Mouse (Mus musculus) limb, embryonic 14.5 days (tissue): ENCODE results near the gene Necab2. TPM values are rescaled to one million over a fixed set of nuclear protein-coding genes. Genes with fewer than 3 reads are reported as not detected.

Experiments
- ATAC-seq: fragments of 200-750 bp; cut with Nextera tagmentation; 2 replicates; pipeline ENCODE4 v1.8.0; 2017; ENCODE audit warnings: low read depth, moderate number of reproducible peaks, moderate TSS enrichment; ENCODE audit not compliant: low FRiP score
- DNase-seq: peaks from one replicate; pipeline ENCODE4 v3.0.0-alpha.2; 2015; ENCODE audit warnings: low spot score
- H3K27ac ChIP-seq: fragments of 300-500 bp; sonication (generic); replicated peaks from 2 replicates; pipeline ENCODE4 v1.5.1; 2014; ENCODE audit warnings: low read depth, mild to moderate bottlenecking, low read length, moderate library complexity, mixed read lengths
- H3K27me3 ChIP-seq: fragments of 300-500 bp; sonication (generic); 2 replicates; pipeline ENCODE4 v1.6.1; 2014; ENCODE audit warnings: low read length, mixed read lengths; ENCODE audit not compliant: control insufficient read depth, insufficient read depth
- H3K36me3 ChIP-seq: fragments of 300-500 bp; sonication (generic); 2 replicates; pipeline ENCODE4 v1.6.1; 2014; ENCODE audit warnings: mild to moderate bottlenecking, low read length, moderate library complexity, mixed read lengths; ENCODE audit not compliant: control insufficient read depth, insufficient read depth
- H3K4me1 ChIP-seq: fragments of 300-500 bp; sonication (generic); 2 replicates; pipeline ENCODE4 v1.6.1; 2014; ENCODE audit warnings: antibody characterized with exemption, low read length, mixed read lengths; ENCODE audit not compliant: control insufficient read depth, insufficient read depth
- H3K4me2 ChIP-seq: fragments of 300-500 bp; sonication (generic); replicated peaks from 2 replicates; pipeline ENCODE4 v1.6.1; 2014; ENCODE audit warnings: low read depth, mild to moderate bottlenecking, low read length, moderate library complexity; ENCODE audit not compliant: severe bottlenecking
- H3K4me3 ChIP-seq: fragments of 300-500 bp; sonication (generic); replicated peaks from 2 replicates; pipeline ENCODE4 v1.5.1; 2014; ENCODE audit warnings: low read length
- H3K9ac ChIP-seq: fragments of 300-500 bp; sonication (generic); 2 replicates; pipeline ENCODE4 v1.6.1; 2014; ENCODE audit warnings: mild to moderate bottlenecking, low read depth, low read length, moderate library complexity; ENCODE audit not compliant: severe bottlenecking
- H3K9me3 ChIP-seq: fragments of 300-500 bp; sonication (generic); 2 replicates; pipeline ENCODE4 v1.6.1; 2016; ENCODE audit warnings: low read length; ENCODE audit not compliant: control insufficient read depth
- POLR2A ChIP-seq: fragments of 200-500 bp; IDR thresholded peaks from 2 replicates; pipeline ENCODE4 v1.8.0; 2012; ENCODE audit warnings: inconsistent platforms, mild to moderate bottlenecking, moderate library complexity, borderline replicate concordance; ENCODE audit not compliant: insufficient read depth, insufficient read length; ENCODE audit errors: extremely low read depth
- whole genome bisulfite sequencing: fragments of 180-500 bp; shearing (Covaris S2); extraction: QIAGEN DNeasy Blood & Tissue Kit; methylation state at CpG from one replicate; pipeline ENCODE4 v1.1.7; 2014; 5-methylcytosine and 5-hydroxymethylcytosine counted together
- polyA plus RNA-seq, 2 experiments: library from polyadenylated mRNA; depleted of rRNA in 1 of 2; stranded (reverse) in 1 of 2; unstranded in 1 of 2; fragments of >200 nt; fragmentation: Nextera tagmentation in 1 of 2; extraction: Ambion mirVana in 1 of 2; gene quantifications; 2 replicates each; pipeline versions ENCODE4 v1.2.1 to v1.2.3; 2012 to 2014

Gene Necab2
- polyA plus RNA-seq, 2 experiments: 2.2 to 7.8 TPM

DNA sequence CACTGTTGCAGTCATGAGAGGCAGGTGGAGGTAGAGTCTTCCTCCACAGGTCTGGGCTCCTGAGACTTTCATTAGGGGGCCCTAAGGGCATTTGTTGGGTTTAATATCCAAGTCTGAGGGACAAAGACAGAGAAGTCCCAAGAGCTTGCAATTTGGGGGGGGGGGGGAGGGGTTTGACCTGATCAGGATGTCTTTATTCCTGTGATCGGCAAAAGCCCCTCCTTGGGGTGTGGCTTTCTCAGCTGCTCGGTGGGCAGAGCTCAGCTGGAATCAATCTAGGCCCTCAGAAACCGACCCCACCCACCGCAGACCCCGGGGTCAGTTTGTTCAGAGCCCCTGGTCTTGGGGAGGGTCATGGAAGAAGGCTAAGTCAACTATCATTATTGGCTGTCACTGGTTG, 55.1 kb downstream of the Necab2 start, which contains the start of gene Slc38a8:
Gene Slc38a8, minus strand, starts transcription at position 101 of the 400 bp plus-strand sequence.
- Histone ChIP-seq H3K4me2 (no peak within 1 kb of the TSS), H3K27ac (no peak within 1 kb of the TSS), H3K4me3 (no peak within 1 kb of the TSS), H3K9ac (0 out of 2 replicates have a peak within 1 kb of the TSS, but pooled peaks have one; percentile 21), H3K4me1 (0 out of 2 replicates have a peak, but pooled peaks cover 2% of the 10 kb centered on the region), H3K9me3 (no peaks in the 10 kb centered on the region), H3K27me3 (no peaks in the 10 kb centered on the region), H3K36me3 (peaks cover 7% of the 10 kb centered on the region; the same call in 1 of the 2 replicates)
- DNase-seq: no peak
- 19% methylated on average over 5 of the region's 5 CpGs for WGBS
- no peak for TF ChIP-seq POLR2A
- ATAC-seq: no peak

DNA sequence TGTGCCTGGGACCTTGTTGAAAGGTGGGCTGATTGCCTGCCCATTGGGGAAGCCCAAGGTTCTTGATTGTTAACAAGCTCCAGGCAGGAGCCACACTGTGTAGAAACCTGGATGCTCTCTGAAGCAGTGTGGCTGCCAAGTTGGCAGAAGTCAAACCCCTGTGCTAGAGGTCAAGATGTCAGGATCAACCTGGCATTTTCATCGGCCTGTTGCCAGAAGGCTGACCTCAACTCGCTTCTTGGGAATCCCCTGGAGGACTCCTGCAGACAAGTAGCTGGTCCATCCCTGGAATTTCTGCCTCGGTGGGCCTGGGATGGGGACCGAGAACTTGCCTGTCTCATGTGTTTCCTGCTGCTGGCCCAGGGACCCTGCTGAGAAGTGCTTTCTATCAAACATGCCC, 55.6 kb downstream of the Necab2 start:
- H3K27me3 ChIP-seq: no peaks in the 10 kb centered on the region
- no peak overlapping the region for H3K4me2 ChIP-seq
- H3K4me3 ChIP-seq: no peak overlapping the region
- H3K36me3 ChIP-seq: peaks cover 9% of the 10 kb centered on the region; the same call in 1 of the 2 replicates
- 0 out of 2 replicates have a peak, but pooled peaks cover 2% of the 10 kb centered on the region for H3K4me1 ChIP-seq
- no peak overlapping the region for H3K9ac ChIP-seq
- no peaks in the 10 kb centered on the region for H3K9me3 ChIP-seq
- DNase-seq (no peak), ATAC-seq (no peak)
- 44% methylated on average over 4 of the region's 4 CpGs for WGBS
- no peak overlapping the region for H3K27ac ChIP-seq
- no peak for TF ChIP-seq POLR2A

DNA sequence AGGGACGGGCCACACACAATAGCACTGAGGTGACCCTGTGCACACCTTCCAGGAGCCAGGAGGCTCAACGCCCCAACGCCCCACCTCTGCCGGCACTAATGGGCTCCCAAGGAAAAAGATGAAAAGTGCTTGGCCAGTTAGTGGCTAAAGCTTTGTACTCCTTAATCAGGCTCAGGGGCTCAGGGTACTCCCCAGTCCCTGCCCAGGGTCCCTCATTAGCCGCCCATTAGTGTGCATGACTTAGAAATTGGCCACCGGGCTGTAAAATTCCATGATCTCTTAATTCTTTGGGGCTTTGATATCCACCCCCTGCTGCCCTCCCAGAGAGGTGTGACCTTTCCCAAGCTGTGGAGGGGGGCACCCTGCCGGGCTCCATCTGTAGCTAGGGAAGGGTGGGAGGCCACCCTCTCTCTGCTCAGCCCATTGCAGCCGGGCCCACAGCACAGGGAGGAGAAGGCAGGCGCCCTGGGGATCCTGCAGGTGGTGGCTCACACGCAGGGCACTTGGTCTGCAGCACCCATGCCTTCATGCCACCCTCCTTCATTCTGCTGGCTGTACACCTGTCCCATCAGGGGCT, 56.8 kb downstream of the Necab2 start:
- TF ChIP-seq POLR2A: no peak
- ATAC-seq: no peak
- Histone ChIP-seq H3K4me1 (0 out of 2 replicates have a peak, but pooled peaks cover 2% of the 10 kb centered on the region), H3K9ac (no peak overlapping the region), H3K27me3 (no peaks in the 10 kb centered on the region), H3K4me3 (no peak overlapping the region), H3K27ac (no peak overlapping the region), H3K9me3 (no peaks in the 10 kb centered on the region), H3K36me3 (peaks cover 20% of the 10 kb centered on the region), H3K4me2 (no peak overlapping the region)
- 18% methylated on average over 9 of the region's 10 CpGs for WGBS
- DNase-seq: no peak

DNA sequence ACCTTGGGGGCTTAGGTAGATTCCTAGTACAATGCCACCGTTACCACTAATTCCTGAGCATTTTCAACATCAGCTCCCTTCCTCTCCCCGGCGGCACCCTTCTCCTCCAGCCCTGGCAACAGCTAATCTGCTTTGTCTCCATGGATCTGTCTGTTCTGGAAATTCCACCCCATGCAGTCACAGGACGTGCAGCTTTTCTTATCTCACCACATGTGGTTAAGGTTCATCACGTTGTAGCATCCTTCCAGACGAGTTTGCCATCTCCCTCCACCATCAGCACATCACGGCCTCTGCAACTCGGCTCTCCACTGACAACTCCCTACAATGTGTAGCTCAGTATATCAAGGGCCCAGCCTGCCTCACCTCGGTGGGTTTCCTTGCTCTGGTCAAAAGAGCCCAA, 59.0 kb downstream of the Necab2 start:
- no peak for TF ChIP-seq POLR2A
- 0 out of 2 replicates have a peak, but pooled peaks cover 2% of the 10 kb centered on the region for H3K4me1 ChIP-seq
- H3K9ac ChIP-seq: no peak overlapping the region
- peaks cover 42% of the 10 kb centered on the region for H3K36me3 ChIP-seq
- no peak overlapping the region for H3K4me3 ChIP-seq
- ATAC-seq: no peak
- H3K27ac ChIP-seq: no peak overlapping the region
- H3K9me3 ChIP-seq: no peaks in the 10 kb centered on the region
- WGBS: 57% methylated on average over 9 of the region's 9 CpGs
- DNase-seq: no peak
- no peak overlapping the region for H3K4me2 ChIP-seq
- no peaks in the 10 kb centered on the region for H3K27me3 ChIP-seq

DNA sequence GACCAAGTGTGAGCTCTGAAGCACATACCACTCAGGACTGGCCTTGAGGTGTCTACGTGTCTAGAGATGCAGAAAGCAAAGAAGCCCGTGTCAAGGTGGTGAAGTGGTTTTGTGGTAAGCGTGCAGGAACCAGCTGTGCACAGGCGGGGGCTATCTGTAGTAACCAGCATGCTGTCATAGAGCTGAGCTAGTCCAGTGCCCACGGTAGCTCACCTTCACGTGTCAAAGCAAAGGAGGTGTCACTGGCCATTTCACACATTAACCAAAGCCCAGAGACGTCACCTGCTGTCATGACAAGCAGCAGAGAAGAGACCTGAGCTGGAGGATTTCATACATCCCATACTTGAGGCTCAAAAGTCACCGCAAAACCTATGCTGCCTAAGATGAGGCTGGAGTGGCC, 59.6 kb downstream of the Necab2 start:
- Histone ChIP-seq H3K27ac (no peak overlapping the region), H3K27me3 (no peaks in the 10 kb centered on the region), H3K36me3 (peaks cover 46% of the 10 kb centered on the region), H3K4me1 (0 out of 2 replicates have a peak, but pooled peaks cover 2% of the 10 kb centered on the region), H3K9ac (no peak overlapping the region), H3K4me3 (no peak overlapping the region), H3K9me3 (no peaks in the 10 kb centered on the region), H3K4me2 (no peak overlapping the region)
- 86% methylated on average over 8 of the region's 8 CpGs for WGBS
- DNase-seq (no peak), ATAC-seq (no peak)
- TF ChIP-seq POLR2A: no peak

DNA sequence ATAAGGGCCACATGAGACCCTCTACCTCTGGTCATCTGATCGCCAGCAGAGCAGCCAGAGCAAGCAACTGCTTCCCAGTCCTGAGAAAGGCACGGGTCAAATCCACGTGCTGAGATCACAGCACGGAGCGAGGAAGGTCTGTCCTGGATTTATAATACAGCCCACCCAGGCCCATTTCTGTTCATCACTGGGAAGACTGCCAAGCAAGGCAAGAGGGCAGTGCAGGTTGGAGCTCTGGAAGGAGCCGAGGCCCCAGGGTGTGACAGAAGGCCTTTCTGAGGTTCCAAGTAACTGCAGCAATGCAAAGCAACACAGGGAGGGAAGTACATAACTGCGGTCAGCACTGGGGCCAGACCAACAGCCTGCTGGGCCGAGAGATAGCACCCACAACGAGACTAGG, 64.0 kb downstream of the Necab2 start:
- Histone ChIP-seq H3K4me3 (no peak overlapping the region), H3K36me3 (peaks cover 87% of the 10 kb centered on the region), H3K27me3 (no peaks in the 10 kb centered on the region), H3K9me3 (no peaks in the 10 kb centered on the region), H3K4me2 (no peak overlapping the region), H3K4me1 (no peaks in the 10 kb centered on the region), H3K9ac (no peak overlapping the region), H3K27ac (no peak overlapping the region)
- WGBS: 87% methylated on average over 9 of the region's 9 CpGs
- no peak for TF ChIP-seq POLR2A
- DNase-seq (no peak), ATAC-seq (no peak)
